Mouse (Mus musculus): ENCODE data around the gene Akap9.
"Not testable (repeated sequence)": the region's sequence is repeated elsewhere in the genome, so short reads cannot be mapped to it uniquely, and the experiment has no call there.

The Akap9 gene

DNA sequence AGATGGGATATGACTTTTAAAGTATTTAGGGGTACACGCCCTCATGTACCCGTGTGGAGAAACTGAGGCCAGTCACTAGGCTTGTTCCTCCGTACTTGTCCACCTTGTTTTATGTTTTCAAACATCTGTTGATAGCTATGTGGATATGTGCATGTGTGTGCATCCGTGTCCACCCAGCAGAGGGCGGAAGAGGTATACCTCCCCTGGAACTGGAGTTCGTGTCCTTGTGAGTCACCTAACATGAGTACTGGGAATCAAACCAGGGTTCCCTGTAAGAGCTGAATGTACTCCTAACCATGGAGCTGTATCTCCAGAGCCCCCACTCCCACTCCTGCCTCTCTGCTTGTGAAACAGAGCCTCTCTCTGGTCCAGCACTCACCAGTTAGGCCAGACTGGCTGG, 112.5 kb downstream of the Akap9 start:
- DNase-seq (ENCODE audit: low spot score) = no peak

- no peak for DNase-seq (ENCODE audit: low spot score)
Measured at GRCm38 (mm10) chr5:4040922-4041321, 113.1 kb downstream of the Akap9 start.

DNA sequence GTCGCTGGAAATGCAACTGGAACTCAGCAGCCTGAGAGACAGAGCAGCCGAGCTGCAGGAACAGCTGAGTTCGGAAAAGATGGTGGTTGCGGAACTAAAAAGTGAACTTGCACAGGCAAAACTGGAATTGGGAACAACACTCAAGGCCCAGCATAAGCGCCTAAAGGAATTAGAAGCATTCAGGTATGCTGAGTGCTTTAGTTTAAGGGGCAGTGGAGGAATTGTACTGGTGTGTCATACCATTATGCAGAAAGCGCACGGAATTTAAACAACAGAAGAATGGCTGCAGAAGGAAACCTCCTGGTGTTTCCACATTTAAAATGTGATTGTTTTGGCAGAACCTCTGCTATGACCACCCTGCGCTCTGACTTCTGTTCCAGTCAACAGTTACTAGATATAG, 132.5 kb downstream of the Akap9 start:
- DNase-seq (ENCODE audit: low spot score) = no peak

DNA sequence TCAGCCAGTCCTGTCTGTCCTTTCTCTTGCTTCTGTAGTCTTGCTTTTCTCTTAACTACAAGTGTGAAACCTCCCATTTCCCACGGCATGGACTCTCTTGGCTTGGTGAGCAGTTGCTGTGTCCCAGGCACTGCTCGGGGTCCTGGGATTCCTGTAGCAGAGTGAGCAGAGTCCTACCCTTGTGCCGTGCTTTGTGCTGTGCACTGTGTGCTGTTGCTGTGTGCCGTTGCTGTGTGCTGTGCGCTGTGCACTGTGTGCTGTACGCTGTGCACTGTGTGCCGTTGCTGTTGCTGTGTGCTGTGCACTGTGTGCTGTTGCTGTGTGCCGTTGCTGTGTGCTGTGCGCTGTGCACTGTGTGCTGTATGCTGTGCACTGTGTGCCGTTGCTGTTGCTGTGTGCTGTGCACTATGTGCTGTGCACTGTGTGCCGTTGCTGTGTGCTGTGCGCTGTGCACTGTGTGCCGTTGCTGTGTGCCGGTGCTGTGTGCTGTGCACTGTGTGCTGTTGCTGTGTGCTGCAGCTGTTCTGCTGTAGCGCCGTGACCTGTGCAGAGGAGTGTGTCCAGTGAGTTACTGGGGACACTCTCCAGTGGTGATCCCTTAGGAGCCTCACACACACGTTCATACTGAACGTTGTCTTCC, 138.7 kb downstream of the Akap9 start:
- DNase-seq (ENCODE audit: low spot score) = no peak

GRCm38 (mm10) chr5:4067203-4067602, 139.3 kb downstream of the Akap9 start:
- no peak for DNase-seq (ENCODE audit: low spot score)

DNA sequence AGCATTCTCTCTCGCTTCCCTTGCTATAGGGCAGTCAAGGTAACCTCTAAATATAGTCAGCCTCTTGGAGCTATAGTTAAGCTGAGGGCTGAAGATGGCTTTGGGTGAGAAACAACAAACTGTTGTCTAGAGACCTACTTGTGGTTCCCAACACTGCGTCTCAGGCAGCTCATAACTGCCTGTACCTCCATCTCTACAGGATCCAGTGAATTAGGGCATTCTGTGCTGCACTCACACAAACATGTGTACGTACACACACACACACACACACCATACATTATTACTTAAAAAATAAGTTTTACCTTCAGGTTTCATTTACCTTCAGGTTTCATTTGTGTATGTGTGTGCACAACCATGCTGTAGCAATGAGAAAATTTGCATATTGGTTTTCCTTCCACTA, 151.2 kb downstream of the Akap9 start:
- no peak for DNase-seq (ENCODE audit: low spot score)

DNA sequence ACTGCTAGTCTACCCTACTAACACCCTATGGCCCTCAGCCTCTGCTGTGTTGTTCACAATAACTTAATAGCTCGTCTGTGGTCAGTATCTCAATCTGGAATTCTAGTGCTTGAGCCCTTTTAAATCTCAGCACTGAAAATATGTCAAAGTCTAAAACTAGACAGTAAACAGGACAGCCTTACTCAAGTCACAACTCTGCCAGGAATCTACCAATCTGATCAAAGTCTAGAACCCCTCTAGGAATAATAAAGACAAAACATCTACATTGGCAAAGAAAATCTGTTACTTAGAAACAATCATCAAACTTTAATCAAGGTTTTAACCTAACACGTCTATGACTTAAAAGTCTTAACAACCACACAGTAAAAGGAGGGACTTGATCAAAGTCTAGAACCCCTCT, 153.0 kb downstream of the Akap9 start:
- no peak for DNase-seq (ENCODE audit: low spot score)

DNA sequence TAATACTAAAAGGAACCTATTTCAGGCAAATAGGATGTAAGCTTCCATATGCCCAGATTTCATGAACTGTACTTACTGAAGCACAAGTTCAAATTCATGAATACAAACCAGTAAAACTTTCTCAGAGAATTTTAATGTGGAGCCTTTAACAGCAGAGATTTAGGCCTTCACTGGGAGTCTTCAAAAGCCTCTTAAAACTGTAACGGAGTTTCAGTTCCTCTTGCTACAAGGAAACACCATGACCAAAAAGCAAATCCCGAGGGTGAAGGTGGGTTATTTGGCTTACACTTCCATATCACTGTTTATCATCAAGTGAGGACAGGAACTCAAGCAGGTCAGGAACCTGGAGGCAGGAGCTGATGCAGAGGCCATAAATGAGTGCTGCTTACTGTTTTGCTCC, 153.7 kb downstream of the Akap9 start:
- DNase-seq (ENCODE audit: low spot score) = no peak

DNA sequence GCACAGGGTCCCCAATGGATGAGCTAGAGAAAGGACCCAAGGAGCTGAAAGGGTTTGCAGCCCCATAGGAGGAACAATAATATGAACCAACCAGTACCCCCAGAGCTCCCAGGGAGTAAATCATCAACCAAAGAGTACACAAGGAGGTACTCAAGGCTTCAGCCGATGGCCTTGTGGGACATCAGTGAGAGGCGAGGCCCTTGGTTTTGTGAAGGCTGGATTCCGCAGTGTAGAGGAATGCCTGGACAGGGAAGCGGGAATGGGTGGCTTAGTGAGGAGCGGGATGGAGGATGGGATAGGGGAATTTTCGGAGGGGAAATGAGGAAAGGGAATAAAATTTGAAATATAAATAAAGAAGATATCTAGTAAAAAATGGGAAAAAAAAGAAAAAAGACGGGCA, 157.1 kb downstream of the Akap9 start:
- DNase-seq (ENCODE audit: low spot score) = no peak

DNA sequence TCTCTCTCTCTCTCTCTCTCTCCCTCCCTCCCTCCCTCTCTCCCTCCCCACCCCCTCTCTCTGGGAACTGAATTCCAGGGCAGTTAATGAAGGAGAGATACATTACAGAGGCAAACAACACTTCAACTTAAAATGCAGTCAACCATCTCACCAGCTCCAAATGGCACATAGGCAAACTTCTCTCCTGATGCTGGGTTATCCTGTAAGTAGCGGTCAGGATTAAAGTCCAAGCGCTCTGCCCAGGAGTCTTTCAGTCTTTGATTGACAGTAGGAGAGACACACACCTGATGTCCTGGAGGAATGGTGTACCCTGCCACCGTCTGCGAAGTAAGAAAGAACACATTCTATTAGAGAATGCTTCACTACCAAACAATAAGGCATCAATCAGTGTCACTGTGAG, 158.5 kb downstream of the Akap9 start:
- DNase-seq (ENCODE audit: low spot score) = no peak

DNA sequence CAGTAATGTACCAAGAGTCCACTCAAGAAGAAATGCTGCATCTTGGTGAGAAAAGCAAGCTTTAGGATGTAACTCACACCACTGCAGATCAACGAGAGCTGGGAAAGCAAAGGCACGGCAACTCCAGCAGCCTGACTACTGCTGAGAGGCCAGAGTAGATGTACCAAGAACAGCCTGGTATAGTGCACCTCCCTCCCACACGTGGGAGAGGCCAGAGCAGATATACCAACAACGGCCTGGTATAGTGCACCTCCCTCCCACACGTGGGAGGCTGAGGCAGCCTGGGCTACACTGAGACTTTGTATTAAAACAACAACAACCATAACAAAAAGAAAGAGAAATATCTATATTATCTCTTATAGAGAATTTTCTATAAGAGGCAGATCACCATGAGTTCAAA, 160.3 kb downstream of the Akap9 start:
- DNase-seq (ENCODE audit: low spot score) = no peak

- no peak for DNase-seq (ENCODE audit: low spot score)
Measured at GRCm38 (mm10) chr5:4094471-4094870, 166.6 kb downstream of the Akap9 start.

DNA sequence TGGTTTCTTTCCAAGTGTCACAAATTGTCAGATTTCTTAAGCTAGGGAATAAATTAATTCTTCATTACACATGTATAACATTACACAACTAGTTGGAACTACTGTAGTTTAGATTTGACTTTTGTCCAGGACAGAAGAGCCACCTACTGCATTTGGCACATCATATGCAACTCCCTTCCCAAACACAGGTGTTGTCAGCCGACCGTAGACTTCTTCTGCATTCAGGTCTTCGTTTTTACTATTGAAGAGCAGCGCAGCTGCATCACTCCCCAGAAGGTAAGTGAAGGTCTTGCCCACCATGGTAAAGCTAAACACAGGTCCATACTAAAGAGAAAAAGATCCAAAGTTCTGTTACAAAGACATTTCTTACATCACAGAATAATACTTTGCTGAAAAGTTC, 173.2 kb downstream of the Akap9 start:
- no peak for DNase-seq (ENCODE audit: low spot score)

- no peak for DNase-seq (ENCODE audit: low spot score)
Measured at GRCm38 (mm10) chr5:4101770-4102169, 173.9 kb downstream of the Akap9 start.

DNA sequence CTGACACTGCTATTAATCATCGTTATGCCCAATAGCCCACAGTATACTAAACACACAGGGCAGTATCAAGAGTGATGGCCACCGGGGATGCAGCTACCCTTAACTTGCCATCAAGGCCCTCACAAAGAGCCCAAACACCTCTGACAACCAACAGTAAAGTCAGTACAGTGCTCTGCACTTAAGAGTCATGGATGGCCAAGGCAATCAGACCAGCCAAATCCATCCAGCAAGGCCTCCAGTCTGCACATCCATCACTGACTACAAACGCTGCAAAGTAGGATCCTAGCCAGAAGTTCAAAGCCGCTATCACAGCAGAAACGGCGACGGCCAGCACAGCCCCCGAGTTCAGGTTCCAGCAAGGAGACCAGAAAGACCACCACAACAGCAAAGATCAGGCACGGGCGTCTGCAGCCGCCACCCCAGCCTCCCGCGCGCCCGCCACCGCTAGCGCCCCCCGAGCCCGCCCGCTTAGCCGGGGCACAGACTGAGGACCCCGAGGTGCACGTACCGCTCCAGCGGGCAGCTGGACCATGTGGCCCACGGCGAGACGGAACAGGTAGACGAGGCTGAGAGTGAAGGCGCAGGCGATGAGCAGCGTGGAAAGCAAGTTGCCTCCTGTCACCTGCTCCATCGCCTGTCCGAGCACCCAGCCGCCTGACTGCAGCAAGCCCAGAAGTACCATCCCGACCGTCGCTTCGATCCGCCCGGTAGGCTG, 175.9 kb downstream of the Akap9 start:
- no peak for DNase-seq (ENCODE audit: low spot score)

GRCm38 (mm10) chr5:4104341-4105040, 176.6 kb downstream of the Akap9 start, which contains the start of gene Cyp51:
Cyp51 (minus strand) TSS chr5:4104746.
- peak; percentile 90 for DNase-seq (ENCODE audit: low spot score)

DNA sequence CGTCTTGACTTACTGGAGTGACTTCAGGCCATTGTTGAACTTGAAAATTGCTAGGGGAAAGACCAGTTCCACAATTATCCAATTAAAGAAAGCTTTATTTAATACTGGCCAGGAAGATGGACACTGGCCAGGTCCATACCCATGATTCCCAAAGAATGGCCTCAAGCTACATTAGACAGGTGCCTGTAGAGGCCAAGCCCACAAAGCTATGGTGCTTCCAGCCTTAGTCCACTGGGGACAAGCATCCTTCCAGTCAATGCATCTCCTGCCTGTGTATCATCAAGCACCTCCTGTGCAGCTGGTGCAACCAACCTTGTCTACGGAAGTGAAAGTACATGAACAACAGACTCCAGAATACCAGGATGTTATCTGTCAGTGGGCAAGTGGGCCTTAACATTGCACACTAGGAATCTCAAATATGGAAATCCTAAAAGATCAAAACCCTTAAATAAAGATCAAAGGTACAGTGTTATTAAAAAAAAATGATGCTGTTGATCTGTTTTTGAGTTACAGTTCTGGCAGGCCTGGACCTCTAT, 177.9 kb downstream of the Akap9 start:
- DNase-seq (ENCODE audit: low spot score) = no peak

GRCm38 (mm10) chr5:4107056-4107455, 179.2 kb downstream of the Akap9 start:
- DNase-seq (ENCODE audit: low spot score) = not testable (repeated sequence)

- DNase-seq (ENCODE audit: low spot score) = no peak
Measured at GRCm38 (mm10) chr5:4112570-4113098, 184.8 kb downstream of the Akap9 start.

Data from layer of hippocampus, adult 11-12 months (tissue).